Mouse (Mus musculus): ENCODE data around the gene Dcaf7.

Gene Dcaf7

DNA sequence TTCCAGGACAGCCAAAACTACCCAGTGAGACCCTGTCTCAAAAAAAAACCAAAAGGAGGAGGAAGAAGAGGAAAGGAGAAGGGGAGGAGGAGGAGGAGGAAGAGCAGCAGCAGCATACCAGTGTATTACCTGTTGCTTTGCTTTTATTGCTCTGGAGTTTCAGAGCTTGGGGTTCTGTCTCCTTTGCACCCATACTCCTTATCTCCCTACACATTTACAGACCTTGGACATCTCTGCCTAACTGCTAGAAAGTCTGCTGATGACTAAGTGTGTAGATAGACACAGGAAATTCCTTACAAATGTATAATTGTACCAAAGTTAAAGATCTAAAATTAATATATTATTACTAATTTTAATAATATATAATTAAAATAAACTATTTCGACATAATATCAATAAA lies 8.6 kb downstream of the Dcaf7 start:
- no peak for DNase-seq (ENCODE audit: low spot score)

GRCm38 (mm10) chr11:106045780-106046179 lies 9.1 kb downstream of the Dcaf7 start:
- DNase-seq (ENCODE audit: low spot score) = no peak

DNA sequence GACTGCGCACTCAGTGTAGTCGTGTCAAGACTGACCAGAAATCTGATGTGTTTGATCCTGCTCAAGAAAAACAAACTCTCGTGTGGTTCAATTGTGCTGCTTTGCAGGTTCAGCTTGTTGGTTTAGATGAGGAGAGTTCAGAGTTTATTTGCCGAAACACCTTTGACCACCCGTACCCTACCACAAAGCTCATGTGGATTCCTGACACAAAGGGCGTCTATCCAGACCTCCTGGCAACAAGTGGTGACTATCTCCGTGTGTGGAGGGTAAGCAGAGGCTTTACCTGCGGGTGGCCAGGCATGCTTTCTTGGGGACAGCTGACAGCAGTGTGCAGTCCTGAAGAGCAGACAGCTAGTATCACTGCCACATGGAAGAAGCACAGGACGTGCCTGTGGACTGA lies 9.9 kb downstream of the Dcaf7 start:
- DNase-seq (ENCODE audit: low spot score) = no peak

GRCm38 (mm10) chr11:106053921-106054320 lies 17.2 kb downstream of the Dcaf7 start:
- no peak for DNase-seq (ENCODE audit: low spot score)

DNA sequence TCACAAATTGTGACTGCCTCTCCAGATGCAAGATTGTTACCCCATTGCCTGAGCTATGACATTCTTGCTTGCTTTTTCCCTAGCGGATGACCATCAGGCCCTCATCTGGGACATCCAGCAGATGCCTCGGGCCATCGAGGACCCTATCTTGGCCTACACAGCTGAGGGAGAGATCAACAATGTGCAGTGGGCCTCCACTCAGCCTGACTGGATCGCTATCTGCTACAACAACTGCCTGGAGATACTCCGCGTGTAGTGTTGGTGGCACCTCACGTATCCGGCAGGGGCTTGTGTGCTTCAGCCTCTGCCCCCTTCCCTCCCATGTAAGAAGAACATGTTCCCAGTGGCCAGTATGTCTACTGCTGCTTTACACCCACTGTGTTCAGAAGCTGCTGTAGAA lies 17.9 kb downstream of the Dcaf7 start:
- no peak for DNase-seq (ENCODE audit: low spot score)

GRCm38 (mm10) chr11:106055341-106055740 lies 18.7 kb downstream of the Dcaf7 start:
- DNase-seq (ENCODE audit: low spot score) = no peak

GRCm38 (mm10) chr11:106056819-106057491 lies 20.3 kb downstream of the Dcaf7 start:
- no peak for DNase-seq (ENCODE audit: low spot score)

DNA sequence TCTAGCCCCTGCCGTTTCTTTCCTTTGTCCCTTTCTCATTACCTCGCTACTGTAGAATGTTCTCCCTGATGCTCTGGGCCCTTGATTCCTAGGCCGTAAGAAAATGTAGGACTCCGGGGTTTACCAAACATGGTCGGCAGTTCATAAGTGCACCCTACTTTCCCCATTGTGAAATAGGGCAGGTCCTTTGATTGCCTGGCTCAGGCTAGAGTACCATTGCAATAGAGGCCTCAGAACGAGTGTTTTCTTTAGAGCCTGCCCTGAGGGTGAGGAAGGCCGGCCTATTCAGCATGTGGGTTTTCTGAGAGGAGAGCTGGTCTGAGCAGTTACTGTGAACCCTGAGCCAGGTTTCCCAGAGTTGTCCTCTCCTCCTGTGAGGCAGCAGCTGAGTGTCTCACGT lies 21.3 kb downstream of the Dcaf7 start:
- DNase-seq (ENCODE audit: low spot score) = no peak

DNA sequence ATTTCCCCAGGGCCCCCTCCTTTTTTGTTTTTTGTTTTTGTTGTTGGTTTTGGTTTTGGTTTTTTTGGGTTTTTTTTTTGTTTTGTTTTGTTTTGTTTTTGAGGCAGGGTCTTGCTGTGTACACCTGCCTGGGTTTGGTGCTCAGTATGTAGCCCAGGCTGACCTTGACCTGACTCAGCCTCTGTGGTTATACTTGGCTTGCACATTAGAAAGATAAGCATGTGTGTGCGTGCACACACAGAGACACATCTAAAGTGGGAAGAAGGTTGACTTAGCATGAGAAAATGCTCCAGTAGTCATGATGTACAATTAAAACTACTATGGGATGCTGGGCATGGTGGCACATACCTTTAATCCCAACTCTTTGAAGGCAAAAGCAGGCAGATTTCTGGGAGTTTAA lies 23.9 kb downstream of the Dcaf7 start:
- DNase-seq (ENCODE audit: low spot score) = no peak

- DNase-seq (ENCODE audit: low spot score) = no peak
Measured at GRCm38 (mm10) chr11:106061311-106061710, 24.6 kb downstream of the Dcaf7 start.

GRCm38 (mm10) chr11:106063756-106064155 lies 27.1 kb downstream of the Dcaf7 start:
- DNase-seq (ENCODE audit: low spot score) = no peak

DNA sequence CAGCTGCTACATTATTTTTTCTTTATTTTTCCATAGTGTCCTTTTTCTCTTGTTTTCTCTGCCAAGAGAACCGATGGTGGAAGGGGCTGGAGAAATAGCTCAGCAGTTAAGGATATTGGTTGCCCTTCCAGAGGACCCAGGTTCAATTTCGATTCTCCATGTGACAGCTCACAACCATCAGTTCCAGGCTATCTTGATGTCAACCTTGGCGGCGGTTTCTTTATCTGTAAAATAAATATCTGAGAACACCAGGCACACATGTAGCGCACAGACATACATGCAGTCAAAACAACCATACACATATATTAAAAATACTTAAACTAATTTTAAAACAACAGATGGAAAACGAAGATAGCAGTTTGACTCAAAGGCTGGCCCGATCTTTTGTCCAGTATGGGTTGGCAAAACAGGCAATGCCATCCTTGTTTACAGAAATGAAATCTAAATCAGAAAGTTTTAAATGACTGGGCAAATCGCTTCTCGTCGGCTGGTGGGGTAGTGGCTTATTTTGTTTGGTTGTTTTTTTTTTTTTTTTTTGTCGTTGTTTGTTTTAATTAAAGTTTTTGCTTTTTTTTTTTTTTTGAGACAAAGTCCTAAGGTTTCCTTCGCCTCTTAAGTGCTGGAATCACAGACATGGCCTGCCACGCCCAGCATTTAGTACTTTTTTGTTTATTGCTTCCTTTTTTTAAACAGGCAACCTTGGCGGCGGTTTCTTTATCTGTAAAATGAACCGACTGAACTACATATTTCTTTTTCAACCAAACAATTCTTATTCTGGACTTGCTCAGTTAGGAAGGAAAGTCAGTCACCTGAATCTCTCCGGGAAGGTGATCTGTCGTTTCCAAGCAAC lies 28.6 kb downstream of the Dcaf7 start:
- no peak for DNase-seq (ENCODE audit: low spot score)

- peak; percentile 94 for DNase-seq (ENCODE audit: low spot score)
Measured at GRCm38 (mm10) chr11:106065923-106066571, 29.4 kb downstream of the Dcaf7 start, which contains the start of gene Taco1. TSS of gene Taco1 (plus strand) at chr11:106066061.

GRCm38 (mm10) chr11:106066616-106067015 lies 29.9 kb downstream of the Dcaf7 start:
- peak; percentile 85 for DNase-seq (ENCODE audit: low spot score)

DNA sequence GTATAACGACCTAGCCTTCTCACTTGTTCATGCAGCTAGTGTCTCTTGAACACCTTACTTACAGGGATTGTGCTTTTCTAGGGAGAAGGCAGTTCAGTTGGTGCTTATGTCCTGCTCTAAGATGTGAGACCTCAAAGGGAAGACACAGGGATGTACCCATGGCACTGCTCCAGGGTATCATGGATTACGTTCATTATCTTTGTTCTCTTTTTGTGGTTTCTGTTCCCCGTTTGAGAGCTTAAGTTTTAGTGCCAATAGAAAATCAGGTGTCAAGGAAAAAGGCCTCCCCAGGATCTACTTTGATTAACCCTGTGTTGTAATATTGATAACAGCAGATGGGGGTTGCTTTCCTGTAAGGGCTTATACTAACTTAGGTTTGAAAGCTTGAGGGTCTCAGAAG lies 37.1 kb downstream of the Dcaf7 start:
- DNase-seq (ENCODE audit: low spot score) = no peak

DNA sequence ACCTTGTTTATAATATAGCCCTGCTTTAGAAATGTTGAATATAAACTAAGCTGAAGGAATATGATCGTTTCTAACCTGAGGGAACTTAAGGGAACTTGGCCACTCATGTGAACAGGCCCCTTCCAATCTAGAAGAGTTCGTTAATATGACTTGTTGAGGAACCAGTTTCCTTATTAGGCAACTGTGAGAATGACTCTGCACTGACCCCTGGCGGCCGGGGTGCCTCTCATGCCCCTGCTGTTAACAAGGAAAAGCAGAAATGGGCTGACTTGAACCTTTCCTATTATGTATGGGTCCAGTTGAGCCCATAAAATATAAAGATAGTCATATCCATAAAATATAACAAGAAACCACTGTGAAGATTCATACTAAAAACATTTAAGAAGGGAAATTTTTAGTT lies 39.6 kb downstream of the Dcaf7 start:
- peak; percentile 83 for DNase-seq (ENCODE audit: low spot score)

DNA sequence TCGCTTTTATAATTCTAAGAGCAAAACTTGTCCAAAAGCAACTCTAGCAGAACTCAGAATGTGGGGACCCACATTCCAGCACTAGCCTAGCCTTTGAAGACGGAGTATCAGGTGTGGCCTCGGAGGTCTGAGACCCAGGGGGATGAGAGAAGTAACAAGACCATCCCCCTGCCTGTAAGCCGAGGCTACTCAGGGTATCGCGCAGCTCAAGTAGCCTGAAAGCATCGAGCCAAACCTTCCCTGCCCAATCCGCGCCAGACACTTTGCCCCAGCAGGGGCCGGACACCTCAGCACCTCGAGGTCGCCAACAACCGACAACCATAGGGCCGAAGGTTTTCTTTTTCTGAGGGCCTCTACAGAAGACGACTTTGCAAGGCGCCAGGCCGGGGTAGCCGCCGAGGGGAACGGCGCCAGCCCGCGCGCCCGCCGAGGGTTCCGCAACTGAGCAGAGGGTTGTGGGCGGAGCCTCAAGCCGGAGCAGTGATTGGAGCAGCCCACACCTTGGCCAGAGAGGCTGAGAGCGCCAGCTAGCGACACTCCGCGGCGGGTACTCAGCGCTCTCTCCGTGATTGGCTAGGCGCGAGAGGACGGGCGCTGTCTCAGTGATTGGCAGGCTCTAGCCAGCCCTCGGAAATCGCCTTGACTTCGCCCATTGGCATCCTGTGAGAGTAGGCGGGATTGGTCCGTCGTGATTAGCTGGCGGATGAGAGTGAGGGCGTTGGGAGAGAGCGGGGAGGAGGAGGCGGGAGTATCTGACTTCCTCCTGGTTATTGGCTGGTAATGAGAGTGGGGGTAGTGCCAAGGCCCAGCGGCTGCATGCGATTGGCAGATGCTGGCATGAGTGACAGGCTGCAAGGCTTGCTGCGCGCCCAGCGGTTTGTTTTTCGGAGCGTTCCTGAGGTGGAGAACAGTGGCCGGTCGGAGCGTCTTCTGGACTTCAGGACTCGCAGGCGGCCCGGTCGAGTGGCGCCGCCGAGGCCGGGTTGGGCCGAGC lies 47.3 kb downstream of the Dcaf7 start, which contains the start of gene Map3k3:
Gene Map3k3, plus strand, starts transcription at position 906 of the 994 bp plus-strand sequence.
- peak; percentile 99 for DNase-seq (ENCODE audit: low spot score)

DNA sequence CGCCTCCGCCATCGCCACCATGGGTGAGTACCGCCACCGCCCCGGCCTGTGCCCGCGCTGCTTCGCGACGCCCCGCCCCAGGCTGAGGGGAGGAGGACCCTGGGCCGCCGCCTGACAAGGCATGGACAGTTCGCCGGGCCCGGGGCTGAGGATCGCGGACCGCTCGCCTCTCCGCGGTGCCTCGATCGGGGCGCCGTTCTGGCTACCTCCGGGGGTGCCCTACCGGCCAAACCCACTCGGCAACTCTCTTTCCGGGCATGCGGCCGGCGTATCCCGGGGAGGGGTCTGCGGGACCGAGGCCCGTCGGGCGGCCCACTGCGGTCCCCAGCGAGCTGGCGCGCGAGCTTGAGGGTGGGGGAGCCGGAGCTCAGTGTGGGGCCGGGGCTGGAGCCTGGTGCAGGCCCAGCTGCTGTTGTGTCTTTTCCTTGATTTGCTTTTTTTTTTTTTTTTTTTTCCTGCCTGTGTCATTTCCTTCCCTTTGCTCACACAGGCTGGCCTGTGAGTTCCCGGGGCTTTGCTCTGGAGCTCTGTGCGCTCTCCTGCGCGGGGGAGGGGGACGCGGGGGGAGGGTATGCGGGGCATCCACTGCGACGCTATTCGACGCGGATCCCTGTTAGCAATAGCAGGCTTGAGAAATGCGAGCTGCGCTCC lies 48.4 kb downstream of the Dcaf7 start:
- DNase-seq (ENCODE audit: low spot score) = peak; percentile 86

DNA sequence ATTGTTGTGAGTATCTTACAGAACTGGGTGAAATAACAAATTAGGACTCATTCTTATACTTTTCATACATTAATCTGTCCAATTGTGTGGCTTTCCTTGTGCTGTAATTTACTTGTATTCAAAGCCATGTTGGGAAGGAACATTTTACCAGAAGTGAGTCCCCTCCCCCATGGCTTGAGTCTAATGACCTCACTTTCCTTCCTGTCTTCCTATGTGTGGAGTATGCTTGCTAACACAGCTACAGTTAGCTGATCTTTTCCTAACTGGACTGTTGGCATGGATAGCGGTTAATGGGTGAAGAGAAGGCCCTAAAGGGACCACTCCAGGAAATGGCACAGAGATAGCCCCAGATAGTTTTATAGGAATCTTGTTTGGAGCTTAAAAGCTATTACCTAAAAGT lies 61.6 kb downstream of the Dcaf7 start:
- no peak for DNase-seq (ENCODE audit: low spot score)

- DNase-seq (ENCODE audit: low spot score) = no peak
Measured at GRCm38 (mm10) chr11:106102866-106103265, 66.2 kb downstream of the Dcaf7 start.

DNA sequence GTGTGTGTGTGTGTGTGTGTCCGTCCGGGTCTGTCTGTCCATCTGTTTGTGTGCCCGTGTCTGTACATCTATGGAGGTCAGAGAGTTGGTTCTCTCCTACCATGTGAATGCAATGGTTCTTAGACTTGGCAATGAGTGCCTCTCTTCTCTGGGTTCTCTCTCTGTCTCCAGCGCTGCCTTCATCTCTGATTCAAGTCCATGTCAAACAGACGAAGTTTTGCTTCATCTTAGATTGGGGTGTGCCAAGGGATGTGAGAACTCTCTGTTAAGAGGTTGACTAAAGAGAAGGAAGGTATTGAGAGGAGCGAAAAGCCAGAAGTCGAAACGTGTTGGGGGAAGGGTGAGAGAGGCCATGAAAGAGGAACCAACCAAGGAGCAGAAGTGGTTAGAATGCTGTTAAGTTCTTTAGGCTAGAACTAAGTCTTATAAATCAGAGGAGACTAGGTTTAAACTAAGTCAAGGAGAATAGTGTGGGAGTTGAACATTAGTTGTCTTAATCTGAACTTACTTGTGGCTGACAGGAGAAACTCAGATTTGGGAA lies 69.4 kb downstream of the Dcaf7 start:
- no peak for DNase-seq (ENCODE audit: low spot score)
